Mouse (Mus musculus): ENCODE results near the gene Asb6.

The Asb6 gene

GRCm38 (mm10) chr2:30864968-30865381 lies 34.8 kb upstream of the Asb6 start:
- TF ChIP-seq CTCF (conservative IDR thresholded peaks at IDR 0.05; ENCODE audit: low read length) (no peak), POU5F1 (IDR thresholded peaks at IDR 0.05; ENCODE audit: borderline replicate concordance, low read length) (no peak), NANOG (IDR thresholded peaks at IDR 0.05; ENCODE audit: borderline replicate concordance, low read length) (no peak)
- peaks cover 11% of the 10 kb centered on the region for H3K27me3 ChIP-seq (ENCODE audit: insufficient read depth, low read length)
- no peaks in the 10 kb centered on the region for H3K9me3 ChIP-seq (ENCODE audit: low read length)
- no peaks in the 10 kb centered on the region for H3K36me3 ChIP-seq (ENCODE audit: insufficient read depth, low read length)
- peak overlapping the region; percentile 71 for H3K4me3 ChIP-seq (replicated peaks; ENCODE audit: low read length)
- H3K4me1 ChIP-seq (replicated peaks; ENCODE audit: low read depth, low read length): peaks cover 79% of the 10 kb centered on the region

GRCm38 (mm10) chr2:30863574-30863973 lies 33.4 kb upstream of the Asb6 start:
- Histone ChIP-seq H3K27me3 (ENCODE audit: insufficient read depth, low read length) (peaks cover 11% of the 10 kb centered on the region), H3K4me3 (replicated peaks; ENCODE audit: low read length) (peak overlapping the region; percentile 27; the same call in 1 of the 2 replicates), H3K9me3 (ENCODE audit: low read length) (no peaks in the 10 kb centered on the region), H3K4me1 (replicated peaks; ENCODE audit: low read depth, low read length) (peaks cover 76% of the 10 kb centered on the region), H3K36me3 (ENCODE audit: insufficient read depth, low read length) (no peaks in the 10 kb centered on the region)
- TF ChIP-seq POU5F1 (IDR thresholded peaks at IDR 0.05; ENCODE audit: borderline replicate concordance, low read length) (no peak), CTCF (conservative IDR thresholded peaks at IDR 0.05; ENCODE audit: low read length) (no peak), NANOG (IDR thresholded peaks at IDR 0.05; ENCODE audit: borderline replicate concordance, low read length) (no peak)

- peaks cover 17% of the 10 kb centered on the region for H3K27me3 ChIP-seq (ENCODE audit: insufficient read depth, low read length)
- H3K36me3 ChIP-seq (ENCODE audit: insufficient read depth, low read length): no peaks in the 10 kb centered on the region
- H3K4me1 ChIP-seq (replicated peaks; ENCODE audit: low read depth, low read length): peaks cover 79% of the 10 kb centered on the region
- no peak overlapping the region for H3K4me3 ChIP-seq (replicated peaks; ENCODE audit: low read length)
- no peak for TF ChIP-seq CTCF (conservative IDR thresholded peaks at IDR 0.05; ENCODE audit: low read length)
- no peak for TF ChIP-seq NANOG (IDR thresholded peaks at IDR 0.05; ENCODE audit: borderline replicate concordance, low read length)
- no peak for TF ChIP-seq POU5F1 (IDR thresholded peaks at IDR 0.05; ENCODE audit: borderline replicate concordance, low read length)
- H3K9me3 ChIP-seq (ENCODE audit: low read length): no peaks in the 10 kb centered on the region
Measured at GRCm38 (mm10) chr2:30862081-30862480, 31.9 kb upstream of the Asb6 start.

DNA sequence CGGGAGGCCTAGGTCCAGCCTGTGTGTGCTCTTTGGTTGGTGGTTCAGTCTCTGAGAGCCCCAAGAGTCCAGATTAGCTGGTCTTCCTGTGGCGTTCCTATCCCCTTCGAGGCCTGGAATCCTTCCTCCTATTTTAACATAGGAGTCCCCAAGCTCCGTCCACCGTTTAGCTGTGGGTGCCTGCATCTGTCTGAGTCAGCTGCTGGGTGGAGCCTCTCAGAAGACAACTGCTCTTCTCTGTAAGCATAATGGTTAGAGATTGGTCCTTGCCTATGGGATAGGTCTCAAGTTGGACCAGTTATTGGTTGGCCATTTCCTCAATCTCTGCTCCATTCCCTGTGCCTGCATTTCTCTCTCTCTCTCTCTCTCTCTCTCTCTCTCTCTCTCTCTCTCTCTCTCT lies 29.6 kb upstream of the Asb6 start:
- no peak for TF ChIP-seq NANOG (IDR thresholded peaks at IDR 0.05; ENCODE audit: borderline replicate concordance, low read length)
- TF ChIP-seq CTCF (conservative IDR thresholded peaks at IDR 0.05; ENCODE audit: low read length): no peak
- no peak for TF ChIP-seq POU5F1 (IDR thresholded peaks at IDR 0.05; ENCODE audit: borderline replicate concordance, low read length)
- H3K36me3 ChIP-seq (ENCODE audit: insufficient read depth, low read length): no peaks in the 10 kb centered on the region
- H3K27me3 ChIP-seq (ENCODE audit: insufficient read depth, low read length): peaks cover 19% of the 10 kb centered on the region

DNA sequence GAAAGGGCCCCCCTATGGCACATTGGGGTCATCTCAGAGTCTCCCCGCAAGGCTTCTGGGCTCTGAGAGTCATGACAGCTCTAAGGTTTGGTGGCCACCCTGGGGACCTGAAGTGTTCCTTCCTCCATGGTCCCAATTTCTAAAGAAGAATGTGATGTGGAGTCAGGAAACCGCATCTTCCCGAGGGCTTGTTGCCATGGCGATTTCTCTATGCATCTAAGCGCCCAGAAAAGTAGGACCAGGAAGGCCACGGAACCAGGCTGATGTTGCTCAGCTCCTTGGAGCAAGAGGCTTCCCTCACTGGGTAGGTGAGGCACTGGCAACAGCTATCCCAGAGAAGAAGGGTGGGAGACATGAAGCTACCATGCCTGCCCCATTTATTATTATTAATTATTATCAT lies 26.9 kb upstream of the Asb6 start:
- Histone ChIP-seq H3K4me1 (replicated peaks; ENCODE audit: low read depth, low read length) (peaks cover 68% of the 10 kb centered on the region), H3K36me3 (ENCODE audit: insufficient read depth, low read length) (no peaks in the 10 kb centered on the region), H3K4me3 (replicated peaks; ENCODE audit: low read length) (no peak overlapping the region), H3K9me3 (ENCODE audit: low read length) (no peaks in the 10 kb centered on the region), H3K27me3 (ENCODE audit: insufficient read depth, low read length) (peaks cover 28% of the 10 kb centered on the region)
- TF ChIP-seq POU5F1 (IDR thresholded peaks at IDR 0.05; ENCODE audit: borderline replicate concordance, low read length): no peak
- TF ChIP-seq NANOG (IDR thresholded peaks at IDR 0.05; ENCODE audit: borderline replicate concordance, low read length): no peak
- no peak for TF ChIP-seq CTCF (conservative IDR thresholded peaks at IDR 0.05; ENCODE audit: low read length)

More for the DNA sequence above, 29.6 kb upstream of the Asb6 start:
- Histone ChIP-seq H3K4me1 (replicated peaks; ENCODE audit: low read depth, low read length) (peaks cover 72% of the 10 kb centered on the region), H3K9me3 (ENCODE audit: low read length) (no peaks in the 10 kb centered on the region), H3K4me3 (replicated peaks; ENCODE audit: low read length) (no peak overlapping the region)

- Histone ChIP-seq H3K4me1 (replicated peaks; ENCODE audit: low read depth, low read length) (peaks cover 51% of the 10 kb centered on the region), H3K4me3 (replicated peaks; ENCODE audit: low read length) (peak overlapping the region; percentile 35), H3K27me3 (ENCODE audit: insufficient read depth, low read length) (peaks cover 55% of the 10 kb centered on the region), H3K36me3 (ENCODE audit: insufficient read depth, low read length) (no peaks in the 10 kb centered on the region), H3K9me3 (ENCODE audit: low read length) (no peaks in the 10 kb centered on the region)
- TF ChIP-seq CTCF (conservative IDR thresholded peaks at IDR 0.05; ENCODE audit: low read length) (no peak), NANOG (IDR thresholded peaks at IDR 0.05; ENCODE audit: borderline replicate concordance, low read length) (no peak), POU5F1 (IDR thresholded peaks at IDR 0.05; ENCODE audit: borderline replicate concordance, low read length) (no peak)
Measured at GRCm38 (mm10) chr2:30852771-30853313, 22.7 kb upstream of the Asb6 start.

- no peaks in the 10 kb centered on the region for H3K9me3 ChIP-seq (ENCODE audit: low read length)
- peaks cover 67% of the 10 kb centered on the region for H3K27me3 ChIP-seq (ENCODE audit: insufficient read depth, low read length)
- H3K36me3 ChIP-seq (ENCODE audit: insufficient read depth, low read length): no peaks in the 10 kb centered on the region
- peaks cover 64% of the 10 kb centered on the region for H3K4me1 ChIP-seq (replicated peaks; ENCODE audit: low read depth, low read length)
- H3K4me3 ChIP-seq (replicated peaks; ENCODE audit: low read length): no peak overlapping the region
- no peak for TF ChIP-seq NANOG (IDR thresholded peaks at IDR 0.05; ENCODE audit: borderline replicate concordance, low read length)
- TF ChIP-seq POU5F1 (IDR thresholded peaks at IDR 0.05; ENCODE audit: borderline replicate concordance, low read length): no peak
Measured at GRCm38 (mm10) chr2:30850581-30850980, 20.4 kb upstream of the Asb6 start.

DNA sequence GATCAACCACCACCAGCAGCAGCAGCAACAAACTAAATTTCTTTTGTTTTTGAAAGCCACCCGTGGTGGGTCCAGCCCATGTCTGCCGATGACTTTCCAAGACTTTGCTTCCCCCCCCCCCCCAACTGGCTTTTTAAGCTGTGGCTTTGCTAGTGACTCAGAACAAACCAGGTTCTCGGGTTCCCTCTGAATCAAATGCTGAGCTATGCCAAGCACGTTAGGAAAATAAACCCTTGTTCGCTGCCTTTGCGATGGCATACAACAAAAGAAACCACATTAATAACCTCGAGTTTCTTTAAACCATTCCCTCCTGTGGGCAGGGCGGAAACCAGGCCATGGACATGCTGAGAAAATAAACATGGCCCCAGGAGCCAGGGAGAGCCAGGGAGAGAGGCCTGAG lies 18.1 kb upstream of the Asb6 start:
- H3K9me3 ChIP-seq (ENCODE audit: low read length): no peaks in the 10 kb centered on the region
- H3K4me1 ChIP-seq (replicated peaks; ENCODE audit: low read depth, low read length): peaks cover 58% of the 10 kb centered on the region
- no peaks in the 10 kb centered on the region for H3K36me3 ChIP-seq (ENCODE audit: insufficient read depth, low read length)
- H3K4me3 ChIP-seq (replicated peaks; ENCODE audit: low read length): no peak overlapping the region
- H3K27me3 ChIP-seq (ENCODE audit: insufficient read depth, low read length): peaks cover 76% of the 10 kb centered on the region
- no peak for TF ChIP-seq NANOG (IDR thresholded peaks at IDR 0.05; ENCODE audit: borderline replicate concordance, low read length)
- no peak for TF ChIP-seq CTCF (conservative IDR thresholded peaks at IDR 0.05; ENCODE audit: low read length)
- TF ChIP-seq POU5F1 (IDR thresholded peaks at IDR 0.05; ENCODE audit: borderline replicate concordance, low read length): no peak

DNA sequence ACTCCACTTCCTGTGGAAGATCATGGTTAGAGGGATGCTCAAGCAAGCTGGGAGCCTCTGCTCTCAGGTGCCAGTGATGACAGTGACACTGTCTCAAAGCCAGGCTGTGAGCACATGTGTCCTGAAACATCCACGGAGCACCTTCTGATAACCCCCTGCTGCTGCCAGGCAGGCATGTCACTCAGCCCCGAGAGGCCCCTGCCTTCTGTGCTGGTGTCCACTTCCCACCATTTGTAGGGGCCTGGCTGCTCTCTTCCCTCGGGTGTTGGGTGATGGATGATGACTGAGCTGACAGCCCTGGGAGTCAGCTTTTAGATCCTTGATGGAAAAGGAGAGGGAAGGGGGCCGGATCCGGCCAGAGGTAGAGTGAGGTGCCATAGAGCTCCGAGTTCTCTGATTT lies 16.6 kb upstream of the Asb6 start:
- Histone ChIP-seq H3K27me3 (ENCODE audit: insufficient read depth, low read length) (peaks cover 75% of the 10 kb centered on the region), H3K4me1 (replicated peaks; ENCODE audit: low read depth, low read length) (peaks cover 51% of the 10 kb centered on the region), H3K36me3 (ENCODE audit: insufficient read depth, low read length) (no peaks in the 10 kb centered on the region), H3K4me3 (replicated peaks; ENCODE audit: low read length) (no peak overlapping the region), H3K9me3 (ENCODE audit: low read length) (no peaks in the 10 kb centered on the region)
- no peak for TF ChIP-seq NANOG (IDR thresholded peaks at IDR 0.05; ENCODE audit: borderline replicate concordance, low read length)
- TF ChIP-seq CTCF (conservative IDR thresholded peaks at IDR 0.05; ENCODE audit: low read length): no peak
- TF ChIP-seq POU5F1 (IDR thresholded peaks at IDR 0.05; ENCODE audit: borderline replicate concordance, low read length): no peak
